Mouse (Mus musculus): ENCODE data around the gene Runx1. TPM values are rescaled to one million over a fixed set of nuclear protein-coding genes. Genes with fewer than 3 reads are reported as not detected.

Runx1 gene
- total and polyA plus RNA-seq, 3 experiments: 3.1 to 10.9 (median 4.7) TPM

- H3K4me2 ChIP-seq (ENCODE audit: insufficient read depth, low read depth, poor library complexity, severe bottlenecking): no peak overlapping the region
- H3K27ac ChIP-seq (ENCODE audit: insufficient read depth, low read depth): no peak overlapping the region
- no peaks in the 10 kb centered on the region for H3K27me3 ChIP-seq (replicated peaks)
- dilution Hi-C loops (cut with MboI; ENCODE audit: extremely low pct_ligation_motif_present, extremely low pct_unique_long_range_greater_than_20kb, low sequenced_read_pairs) (no loop called here), in situ Hi-C loops (cut with MboI; ENCODE audit: low pct_ligation_motif_present, low pct_unique_long_range_greater_than_20kb, low sequenced_read_pairs) (no loop called here)
- H3K4me3 ChIP-seq (replicated peaks in 1 of 3; ENCODE audit: low read depth in 2 of 3, low read length in 2 of 3, poor library complexity in 1 of 3): no peak overlapping the region
- H3K9ac ChIP-seq (ENCODE audit: insufficient read depth, low read depth): no peak overlapping the region
- H3K9me3 ChIP-seq (replicated peaks; ENCODE audit: low read length): peaks cover 4% of the 10 kb centered on the region
- peaks cover 26 to 32% of the 10 kb centered on the region in 2 experiments for H3K4me1 ChIP-seq (ENCODE audit: control insufficient read depth in 1 of 2, insufficient read depth in 2 of 2)
- H3K79me2 ChIP-seq (replicated peaks; ENCODE audit: control insufficient read depth, extremely low read depth, insufficient read depth, poor library complexity, severe bottlenecking): no peaks in the 10 kb centered on the region
- TF ChIP-seq IRF4 (IDR thresholded peaks at IDR 0.05; ENCODE audit: low read depth, low read length): no peak
- no peak for TF ChIP-seq SIN3A (IDR thresholded peaks at IDR 0.05; ENCODE audit: low read length)
- TF ChIP-seq ELF1 (IDR thresholded peaks at IDR 0.05; ENCODE audit: low read depth, low read length): no peak
- TF ChIP-seq USF1 (IDR thresholded peaks at IDR 0.05; ENCODE audit: low read depth, low read length): no peak
- TF ChIP-seq ETS1 (conservative IDR thresholded peaks at IDR 0.05; ENCODE audit: low read depth, low read length): no peak
- no peak for TF ChIP-seq POLR2AphosphoS2 (IDR thresholded peaks at IDR 0.05; ENCODE audit: low read depth, low read length)
- DNase-seq (ENCODE audit: extremely low read depth): no peak
- H3K36me3 ChIP-seq (replicated peaks in 1 of 2; ENCODE audit: control insufficient read depth in 1 of 2, insufficient read depth in 1 of 2, low read length in 1 of 2): no peaks in the 10 kb centered on the region
Observed at GRCm38 (mm10) chr16:92868550-92868949, 42.6 kb upstream of the Runx1 start.

DNA sequence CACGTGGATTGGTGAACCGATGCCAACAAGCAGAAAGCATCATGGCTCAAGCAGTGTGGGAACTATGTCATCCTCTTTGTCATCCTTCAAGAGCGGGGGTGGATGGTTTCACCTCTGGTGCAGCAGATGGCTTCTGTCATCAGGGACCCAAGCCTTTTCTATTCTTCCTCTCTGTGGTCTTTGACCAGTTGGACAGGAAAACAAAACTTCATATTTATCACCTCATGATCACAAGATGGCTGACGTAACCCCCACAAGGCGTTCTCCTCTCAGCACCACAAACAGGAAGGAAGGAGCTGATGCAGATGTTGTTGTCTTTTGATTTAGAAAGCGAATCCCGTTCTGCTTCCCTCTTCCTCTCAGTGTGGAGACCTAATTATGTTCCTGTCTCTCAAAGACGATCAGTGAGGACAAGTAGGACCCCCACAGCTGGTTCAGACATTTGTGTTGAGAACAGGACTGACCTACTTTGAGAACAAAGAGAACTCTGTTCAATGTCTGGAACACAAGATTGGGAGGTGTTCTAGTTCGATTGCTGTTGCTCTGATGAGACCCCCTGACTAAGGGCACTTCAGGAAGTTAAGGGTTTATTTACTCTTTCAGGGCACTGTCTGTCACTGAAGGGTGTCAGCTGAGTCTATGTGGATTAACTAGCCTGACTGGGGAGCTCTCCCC, 41.4 kb upstream of the Runx1 start:
- peak; percentile 30 for DNase-seq (ENCODE audit: extremely low read depth)
- Histone ChIP-seq H3K79me2 (replicated peaks; ENCODE audit: control insufficient read depth, extremely low read depth, insufficient read depth, poor library complexity, severe bottlenecking) (no peaks in the 10 kb centered on the region), H3K9me3 (replicated peaks; ENCODE audit: low read length) (peaks cover 4% of the 10 kb centered on the region), H3K27me3 (replicated peaks) (no peaks in the 10 kb centered on the region), H3K27ac (ENCODE audit: insufficient read depth, low read depth) (no peak overlapping the region), H3K36me3 (replicated peaks in 1 of 2; ENCODE audit: control insufficient read depth in 1 of 2, insufficient read depth in 1 of 2, low read length in 1 of 2) (no peaks in the 10 kb centered on the region), H3K4me3 (replicated peaks in 1 of 3; ENCODE audit: low read depth in 2 of 3, low read length in 2 of 3, poor library complexity in 1 of 3) (no peak overlapping the region), H3K4me1 (ENCODE audit: control insufficient read depth in 1 of 2, insufficient read depth in 2 of 2) (peaks cover 18 to 29% of the 10 kb centered on the region in 2 experiments), H3K9ac (ENCODE audit: insufficient read depth, low read depth) (no peak overlapping the region), H3K4me2 (ENCODE audit: insufficient read depth, low read depth, poor library complexity, severe bottlenecking) (no peak overlapping the region)
- in situ Hi-C loops (cut with MboI; ENCODE audit: low pct_ligation_motif_present, low pct_unique_long_range_greater_than_20kb, low sequenced_read_pairs) (no loop called here), dilution Hi-C loops (cut with MboI; ENCODE audit: extremely low pct_ligation_motif_present, extremely low pct_unique_long_range_greater_than_20kb, low sequenced_read_pairs) (no loop called here)
- TF ChIP-seq TCF12 (IDR thresholded peaks at IDR 0.05; ENCODE audit: low read depth, low read length): peak; percentile 35; the same call in 1 of the 2 replicates
- no peak for TF ChIP-seq PAX5 (IDR thresholded peaks at IDR 0.05; ENCODE audit: low read length)
- TF ChIP-seq ZNF384 (IDR thresholded peaks at IDR 0.05; ENCODE audit: low read depth, low read length): no peak
- TF ChIP-seq BHLHE40 (IDR thresholded peaks at IDR 0.05; ENCODE audit: low read depth, low read length): peak; percentile 34
- TF ChIP-seq MAZ (IDR thresholded peaks at IDR 0.05; ENCODE audit: low read depth, low read length): no peak
- TF ChIP-seq SIN3A (IDR thresholded peaks at IDR 0.05; ENCODE audit: low read length): no peak
- no peak for TF ChIP-seq KAT2A (IDR thresholded peaks at IDR 0.05; ENCODE audit: insufficient replicate concordance, low read length)
- TF ChIP-seq ETS1 (conservative IDR thresholded peaks at IDR 0.05; ENCODE audit: low read depth, low read length): 0 out of 2 replicates have a peak, but pooled peaks have one; percentile 21
- TF ChIP-seq UBTF (IDR thresholded peaks at IDR 0.05; ENCODE audit: low read depth, low read length): no peak
- no peak for TF ChIP-seq JUND (conservative IDR thresholded peaks at IDR 0.05; ENCODE audit: low read depth, low read length)
- no peak for TF ChIP-seq ZC3H11A (IDR thresholded peaks at IDR 0.05; ENCODE audit: low read depth, low read length)
- no peak for TF ChIP-seq ZKSCAN1 (IDR thresholded peaks at IDR 0.05; ENCODE audit: borderline replicate concordance, low read depth, low read length)
- no peak for TF ChIP-seq NRF1 (IDR thresholded peaks at IDR 0.05; ENCODE audit: low read depth, low read length)
- 0 out of 2 replicates have a peak, but pooled peaks have one; percentile 70 for TF ChIP-seq MAX (IDR thresholded peaks at IDR 0.05; ENCODE audit: low read length)
- no peak for TF ChIP-seq IRF4 (IDR thresholded peaks at IDR 0.05; ENCODE audit: low read depth, low read length)
- TF ChIP-seq RCOR1 (conservative IDR thresholded peaks at IDR 0.05; ENCODE audit: low read depth, low read length): peak; percentile 11; the same call in 1 of the 2 replicates
- TF ChIP-seq MYC (IDR thresholded peaks at IDR 0.05; ENCODE audit: low read depth, low read length): 0 out of 2 replicates have a peak, but pooled peaks have one; percentile 33
